ENCODE assay signal across 11 mouse cellular contexts in the genomic region with DNA sequence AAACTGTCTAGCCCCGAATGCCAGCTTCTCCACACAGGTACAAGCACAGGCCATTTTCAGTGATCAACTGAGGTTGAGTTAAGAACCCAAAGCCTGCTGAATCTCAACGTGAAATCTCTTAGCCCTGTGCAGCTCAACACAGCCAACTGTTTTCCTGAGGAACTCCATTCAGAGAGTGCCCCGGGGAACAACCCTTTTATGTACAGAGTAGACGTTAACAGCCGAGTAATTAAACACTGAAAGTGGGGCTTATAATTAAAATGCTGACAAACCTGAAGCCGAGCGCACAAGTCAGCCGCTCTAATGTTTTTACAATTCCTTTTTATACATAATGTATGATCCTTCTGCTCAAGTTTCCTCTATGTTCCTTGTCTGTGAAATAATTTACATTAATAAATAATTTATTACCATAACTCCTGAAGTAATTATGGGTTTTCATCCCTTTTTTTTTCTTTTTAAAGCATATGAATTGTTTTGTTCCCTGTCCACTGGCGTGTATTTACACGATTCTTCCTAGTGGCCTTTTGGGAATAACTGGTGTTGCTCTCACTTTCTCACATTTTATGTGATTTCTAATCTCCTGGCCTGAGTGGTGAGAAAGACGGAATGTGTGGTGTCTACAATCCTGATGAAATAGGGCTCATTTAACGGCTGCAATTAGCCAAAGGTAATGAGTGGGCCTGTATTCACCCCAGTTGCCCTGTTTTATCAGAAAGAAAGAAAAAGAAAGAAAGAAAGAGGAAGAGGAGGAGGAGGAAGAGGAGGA. TPM values are rescaled to one million over a fixed set of nuclear protein-coding genes. Genes with fewer than 3 reads are reported as not detected.
DNase-seq lines count a peak whose midpoint lies in the region; ATAC-seq and TF ChIP-seq lines count a peak whose summit lies in the region.
"Had no signal": no experiment of that assay in that cellular context is flagged by ENCODE, and none has a peak within 500 bp of the region (broad histone marks: within the 10 kb centered on the region; RNA-seq: fewer than 3 reads in every experiment).

No protein-coding gene starts in this region.

- H3K9me3 ChIP-seq in forebrain, embryonic 12.5 days, result no peaks in the 10 kb centered on the region
- no peaks in the 10 kb centered on the region for H3K9me3 ChIP-seq in limb, embryonic 11.5 days (ENCODE audit: control insufficient read depth, low read length)
- H3K9me3 ChIP-seq: lung, embryonic 15.5 days had no signal

- peak; percentile 70 for ATAC-seq in forebrain, embryonic 12.5 days (ENCODE audit: low FRiP score)
- no peak for ATAC-seq in limb, embryonic 11.5 days (ENCODE audit: insufficient number of reproducible peaks, low FRiP score, low TSS enrichment, low read depth)

- peak overlapping the region; percentile 80 for H3K27ac ChIP-seq in layer of hippocampus, adult 2 months
- H3K27ac ChIP-seq in forebrain, embryonic 12.5 days, result peak overlapping the region; percentile 84
- no peak overlapping the region for H3K27ac ChIP-seq in limb, embryonic 11.5 days (replicated peaks; ENCODE audit: low read depth, low read length)
- peak overlapping the region; percentile 48 for H3K27ac ChIP-seq in olfactory bulb, adult 2 months (ENCODE audit: insufficient read depth, low read depth, low read length)
- H3K27ac ChIP-seq: lung, embryonic 15.5 days had no signal

- H3K4me1 ChIP-seq in forebrain, embryonic 12.5 days, result peaks cover 42% of the 10 kb centered on the region
- peaks cover 9% of the 10 kb centered on the region for H3K4me1 ChIP-seq in limb, embryonic 11.5 days (ENCODE audit: control insufficient read depth, insufficient read depth, low read length)
- H3K4me1 ChIP-seq in olfactory bulb, adult 2 months (ENCODE audit: control insufficient read depth, insufficient read depth, low read length), result peaks cover 24% of the 10 kb centered on the region

- TF ChIP-seq POLR2A in olfactory bulb, adult 2 months (IDR thresholded peaks at IDR 0.05; ENCODE audit: insufficient read depth, low read depth, low read length), result no peak

- no peak overlapping the region for H3K4me3 ChIP-seq in layer of hippocampus, adult 2 months
- no peak overlapping the region for H3K4me3 ChIP-seq in forebrain, embryonic 12.5 days (replicated peaks)
- no peak overlapping the region for H3K4me3 ChIP-seq in limb, embryonic 11.5 days (ENCODE audit: low read depth, low read length)
- H3K4me3 ChIP-seq in olfactory bulb, adult 2 months (ENCODE audit: insufficient read depth, low read depth, low read length), result no peak overlapping the region
- H3K4me3 ChIP-seq: lung, embryonic 15.5 days; myocyte had no signal

- no peak for TF ChIP-seq CTCF in layer of hippocampus, adult 2 months (conservative IDR thresholded peaks at IDR 0.05)
- no peak for TF ChIP-seq CTCF in olfactory bulb, adult 2 months (IDR thresholded peaks at IDR 0.05; ENCODE audit: insufficient read depth, low read depth, low read length)

- H3K4me2 ChIP-seq in forebrain, embryonic 12.5 days, result peak overlapping the region; percentile 4; the same call in 1 of the 2 replicates
- H3K4me2 ChIP-seq in limb, embryonic 11.5 days (ENCODE audit: low read depth, severe bottlenecking), result no peak overlapping the region
- H3K4me2 ChIP-seq: lung, embryonic 15.5 days had no signal

- peaks cover 44% of the 10 kb centered on the region for H3K36me3 ChIP-seq in forebrain, embryonic 12.5 days (replicated peaks)
- no peaks in the 10 kb centered on the region for H3K36me3 ChIP-seq in limb, embryonic 11.5 days (ENCODE audit: control insufficient read depth, insufficient read depth, low read length)

- H3K9ac ChIP-seq in forebrain, embryonic 12.5 days, result no peak overlapping the region
- no peak overlapping the region for H3K9ac ChIP-seq in limb, embryonic 11.5 days (ENCODE audit: low read length)
- H3K9ac ChIP-seq: lung, embryonic 15.5 days had no signal

- H3K27me3 ChIP-seq in forebrain, embryonic 12.5 days, result no peaks in the 10 kb centered on the region
- no peaks in the 10 kb centered on the region for H3K27me3 ChIP-seq in limb, embryonic 11.5 days (ENCODE audit: control insufficient read depth, insufficient read depth, low read length)
- H3K27me3 ChIP-seq: lung, embryonic 15.5 days had no signal

- WGBS in forebrain, embryonic 12.5 days, result 13% methylated on average over 12 of the region's 12 CpGs
- WGBS in limb, embryonic 11.5 days, result 35% methylated on average over 12 of the region's 12 CpGs
- 26% methylated on average over 12 of the region's 12 CpGs for WGBS in olfactory bulb, adult 2 months

- DNase-seq in layer of hippocampus, adult 2 months (ENCODE audit: low spot score in 2 of 2), result no peak
- no peak for DNase-seq in layer of hippocampus, adult 11-12 months (ENCODE audit: low spot score)
- DNase-seq in limb, embryonic 11.5 days (ENCODE audit: low spot score), result peak; percentile 25
- DNase-seq in right cerebral cortex, postnatal 10 days (ENCODE audit: low spot score in 2 of 2), result no peak
- no peak for DNase-seq in yolk sac, embryonic 10.5 days (ENCODE audit: low spot score)
- DNase-seq: kidney, adult 18-20 months; thymus, postnatal 4 days had no signal

RNA-seq across cellular contexts. Expression of a gene that starts 46.3 kb away (rescaled TPM):
- total RNA-seq in layer of hippocampus, adult 2 months (2021), result 10 to 100 TPM; 42.3 to 54.8 TPM
- 41.7 and 47.7 TPM in 2 replicates for polyA plus RNA-seq in forebrain, embryonic 12.5 days (2016; fragmentation: Nextera tagmentation; extraction: Ambion mirVana)
- polyA plus RNA-seq in limb, embryonic 11.5 days (2014; fragmentation: Nextera tagmentation; extraction: Ambion mirVana), result 23.8 and 29.3 TPM in 2 replicates
- polyA plus RNA-seq in olfactory bulb, adult 2 months (2012; ENCODE audit: insufficient read depth, insufficient read length, low replicate concordance, missing spikeins), result not detected in 2 replicates
